Mouse (Mus musculus): ENCODE results near the gene Fdxacb1. TPM values are rescaled to one million over a fixed set of nuclear protein-coding genes. Genes with fewer than 3 reads are reported as not detected.

The Fdxacb1 gene
- polyA plus RNA-seq, 1 experiment from 2014 or later = 7.9 TPM

DNA sequence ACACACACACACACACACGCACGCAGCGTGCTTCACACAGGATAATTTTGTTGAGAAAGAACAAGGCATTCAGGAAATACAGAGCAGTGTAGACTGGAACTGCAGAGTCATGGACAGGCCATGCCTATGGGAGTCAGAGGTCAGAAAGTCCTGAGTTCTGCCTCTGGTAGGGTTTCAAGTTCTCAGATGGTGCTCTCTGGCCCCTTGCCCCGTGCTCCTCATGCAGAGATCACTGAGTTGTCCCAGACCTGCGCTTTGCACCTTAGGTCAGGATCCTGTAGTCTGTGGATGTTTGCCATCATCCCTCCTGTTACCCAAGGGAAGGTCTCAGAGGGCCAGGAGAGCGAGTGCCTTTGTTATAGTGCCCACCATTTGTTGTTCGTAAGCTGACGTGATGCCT, 28.7 kb downstream of the Fdxacb1 start:
- H3K4me1 ChIP-seq (replicated peaks; ENCODE audit: insufficient read depth, low read length) = no peaks in the 10 kb centered on the region
- DNase-seq (ENCODE audit: low spot score) = no peak
- H3K27ac ChIP-seq = no peak overlapping the region
- H3K36me3 ChIP-seq (ENCODE audit: insufficient read depth, low read length) = peaks cover 12% of the 10 kb centered on the region; the same call in 1 of the 2 replicates
- H3K4me3 ChIP-seq (replicated peaks; ENCODE audit: low read depth, low read length) = no peak overlapping the region
- WGBS = 89% methylated on average over 8 of the region's 8 CpGs
- no peak for ATAC-seq (replicated peaks; ENCODE audit: low FRiP score, low read depth)
- H3K4me2 ChIP-seq (ENCODE audit: low read length) = no peak overlapping the region
- TF ChIP-seq CTCF (IDR thresholded peaks at IDR 0.05; ENCODE audit: low read depth) = no peak
- no peak overlapping the region for H3K9ac ChIP-seq (ENCODE audit: low read depth, low read length)
- H3K9me3 ChIP-seq (replicated peaks; ENCODE audit: low read length) = no peaks in the 10 kb centered on the region
- no peaks in the 10 kb centered on the region for H3K27me3 ChIP-seq (ENCODE audit: insufficient read depth, low read length)

DNA sequence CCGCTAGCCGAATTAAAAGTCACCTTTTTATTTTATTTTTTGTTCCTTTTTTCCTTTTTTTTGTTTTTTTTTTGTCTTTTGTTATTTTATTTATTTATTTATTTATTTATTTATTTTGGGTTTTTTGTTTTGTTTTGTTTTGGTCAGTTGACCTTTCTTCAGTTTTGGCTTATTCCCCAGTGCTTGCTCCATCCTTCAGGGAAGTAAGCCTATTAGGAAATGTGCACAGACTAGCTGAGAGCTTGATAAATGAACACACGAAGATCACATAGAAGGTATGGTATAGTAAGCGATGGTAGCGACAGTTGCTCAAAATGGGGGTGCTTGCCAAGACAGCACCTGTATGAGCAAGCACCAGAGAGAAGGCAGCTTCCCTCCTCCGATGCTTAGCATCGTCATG, 29.6 kb downstream of the Fdxacb1 start:
- H3K27ac ChIP-seq = no peak overlapping the region
- no peak overlapping the region for H3K4me2 ChIP-seq (ENCODE audit: low read length)
- DNase-seq (ENCODE audit: low spot score) = no peak
- peaks cover 12% of the 10 kb centered on the region for H3K36me3 ChIP-seq (ENCODE audit: insufficient read depth, low read length)
- no peak for TF ChIP-seq CTCF (IDR thresholded peaks at IDR 0.05; ENCODE audit: low read depth)
- H3K4me1 ChIP-seq (replicated peaks; ENCODE audit: insufficient read depth, low read length) = no peaks in the 10 kb centered on the region
- ATAC-seq (replicated peaks; ENCODE audit: low FRiP score, low read depth) = no peak
- H3K9me3 ChIP-seq (replicated peaks; ENCODE audit: low read length) = no peaks in the 10 kb centered on the region
- H3K27me3 ChIP-seq (ENCODE audit: insufficient read depth, low read length) = no peaks in the 10 kb centered on the region
- no peak overlapping the region for H3K9ac ChIP-seq (ENCODE audit: low read depth, low read length)
- whole genome bisulfite sequencing = 96% methylated on average over 7 of the region's 7 CpGs
- no peak overlapping the region for H3K4me3 ChIP-seq (replicated peaks; ENCODE audit: low read depth, low read length)

DNA sequence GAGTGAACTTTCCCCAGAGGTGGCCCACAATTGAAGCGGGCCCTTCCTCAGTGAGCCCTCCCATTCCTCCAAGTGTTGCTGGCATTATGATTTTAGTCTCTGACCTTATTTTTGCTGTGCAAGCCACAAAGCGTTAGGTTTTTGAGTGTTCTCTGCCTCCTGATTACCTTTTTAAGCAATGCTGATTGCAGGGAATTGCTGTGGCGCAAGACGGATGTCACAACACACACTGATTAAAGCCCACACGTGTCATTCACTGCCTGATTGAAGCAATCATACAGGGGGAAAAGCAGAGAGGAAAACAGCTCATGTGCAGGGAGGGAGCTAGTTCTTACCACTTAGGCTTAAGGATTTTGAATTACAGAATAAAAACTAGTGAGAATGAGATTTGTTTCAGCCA, 30.3 kb downstream of the Fdxacb1 start:
- Histone ChIP-seq H3K4me3 (replicated peaks; ENCODE audit: low read depth, low read length) (no peak overlapping the region), H3K4me2 (ENCODE audit: low read length) (no peak overlapping the region), H3K27me3 (ENCODE audit: insufficient read depth, low read length) (no peaks in the 10 kb centered on the region), H3K9ac (ENCODE audit: low read depth, low read length) (no peak overlapping the region), H3K4me1 (replicated peaks; ENCODE audit: insufficient read depth, low read length) (no peaks in the 10 kb centered on the region), H3K27ac (no peak overlapping the region), H3K9me3 (replicated peaks; ENCODE audit: low read length) (no peaks in the 10 kb centered on the region), H3K36me3 (ENCODE audit: insufficient read depth, low read length) (peaks cover 16% of the 10 kb centered on the region)
- WGBS = 82% methylated on average over 5 of the region's 5 CpGs
- no peak for DNase-seq (ENCODE audit: low spot score)
- no peak for TF ChIP-seq CTCF (IDR thresholded peaks at IDR 0.05; ENCODE audit: low read depth)
- ATAC-seq (replicated peaks; ENCODE audit: low FRiP score, low read depth) = no peak

DNA sequence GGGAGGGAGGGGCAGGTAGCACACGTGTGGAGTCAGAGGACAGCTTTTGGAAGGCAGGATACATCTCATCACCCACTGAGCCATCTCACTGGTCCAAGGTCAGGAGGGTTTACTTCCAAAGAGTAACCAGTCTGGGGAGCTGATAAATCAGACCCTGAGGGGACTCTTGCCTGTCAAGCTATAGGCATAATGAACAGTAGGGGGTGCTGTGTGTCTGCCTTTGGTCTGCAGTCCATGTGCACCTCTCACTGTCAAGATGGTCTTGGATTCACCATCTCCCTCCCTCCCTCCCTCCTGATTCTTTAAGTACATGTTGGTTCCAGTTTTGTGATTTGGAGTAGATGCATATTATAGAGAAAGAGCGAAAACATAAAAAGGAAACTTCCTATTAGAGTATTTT, 32.9 kb downstream of the Fdxacb1 start:
- Histone ChIP-seq H3K27me3 (ENCODE audit: insufficient read depth, low read length) (no peaks in the 10 kb centered on the region), H3K4me2 (ENCODE audit: low read length) (no peak overlapping the region), H3K27ac (no peak overlapping the region), H3K9ac (ENCODE audit: low read depth, low read length) (no peak overlapping the region), H3K36me3 (ENCODE audit: insufficient read depth, low read length) (peaks cover 28% of the 10 kb centered on the region), H3K9me3 (replicated peaks; ENCODE audit: low read length) (no peaks in the 10 kb centered on the region), H3K4me1 (replicated peaks; ENCODE audit: insufficient read depth, low read length) (no peaks in the 10 kb centered on the region), H3K4me3 (replicated peaks; ENCODE audit: low read depth, low read length) (no peak overlapping the region)
- DNase-seq (ENCODE audit: low spot score) (peak; percentile 65), ATAC-seq (replicated peaks; ENCODE audit: low FRiP score, low read depth) (0 out of 2 replicates have a peak, but pooled peaks have one; percentile 21)
- TF ChIP-seq CTCF (IDR thresholded peaks at IDR 0.05; ENCODE audit: low read depth) = peak; percentile 73
- 45% methylated on average over 2 of the region's 2 CpGs for WGBS

DNA sequence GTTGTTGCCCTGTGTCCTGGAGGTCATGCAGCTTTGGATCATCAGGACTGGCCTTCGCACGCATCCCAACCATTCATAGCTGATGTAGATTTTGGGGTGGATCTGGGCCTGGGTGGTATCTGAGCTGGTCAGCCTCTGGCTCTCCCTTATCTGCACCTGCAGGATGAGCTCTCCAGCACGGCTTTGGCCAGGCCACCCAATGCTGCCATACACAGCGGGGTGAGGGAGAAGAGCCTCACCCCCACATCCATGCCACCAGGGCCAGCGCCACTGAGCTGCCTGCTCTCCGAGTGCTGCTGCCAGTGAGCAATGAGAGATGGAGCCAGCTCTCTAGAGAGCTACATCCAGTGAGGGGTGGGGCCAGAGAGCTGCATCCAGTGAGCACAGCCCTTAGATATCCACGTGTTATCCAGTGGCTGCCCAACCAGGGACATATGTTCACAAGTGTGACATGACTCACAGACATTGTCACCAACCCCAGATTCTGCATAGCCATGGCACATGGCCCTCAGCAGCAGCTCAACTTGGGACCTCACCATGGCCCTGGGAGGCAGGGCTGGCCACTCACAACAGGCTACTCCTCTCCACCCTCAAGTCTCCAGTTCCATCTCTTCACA, 35.1 kb downstream of the Fdxacb1 start:
- DNase-seq (ENCODE audit: low spot score) (no peak), ATAC-seq (replicated peaks; ENCODE audit: low FRiP score, low read depth) (no peak)
- Histone ChIP-seq H3K27me3 (ENCODE audit: insufficient read depth, low read length) (no peaks in the 10 kb centered on the region), H3K4me1 (replicated peaks; ENCODE audit: insufficient read depth, low read length) (no peaks in the 10 kb centered on the region), H3K36me3 (ENCODE audit: insufficient read depth, low read length) (peaks cover 34% of the 10 kb centered on the region), H3K4me2 (ENCODE audit: low read length) (no peak overlapping the region), H3K9me3 (replicated peaks; ENCODE audit: low read length) (no peaks in the 10 kb centered on the region), H3K4me3 (replicated peaks; ENCODE audit: low read depth, low read length) (no peak overlapping the region), H3K9ac (ENCODE audit: low read depth, low read length) (no peak overlapping the region), H3K27ac (no peak overlapping the region)
- 87% methylated on average over 7 of the region's 7 CpGs for WGBS
- TF ChIP-seq CTCF (IDR thresholded peaks at IDR 0.05; ENCODE audit: low read depth) = no peak

DNA sequence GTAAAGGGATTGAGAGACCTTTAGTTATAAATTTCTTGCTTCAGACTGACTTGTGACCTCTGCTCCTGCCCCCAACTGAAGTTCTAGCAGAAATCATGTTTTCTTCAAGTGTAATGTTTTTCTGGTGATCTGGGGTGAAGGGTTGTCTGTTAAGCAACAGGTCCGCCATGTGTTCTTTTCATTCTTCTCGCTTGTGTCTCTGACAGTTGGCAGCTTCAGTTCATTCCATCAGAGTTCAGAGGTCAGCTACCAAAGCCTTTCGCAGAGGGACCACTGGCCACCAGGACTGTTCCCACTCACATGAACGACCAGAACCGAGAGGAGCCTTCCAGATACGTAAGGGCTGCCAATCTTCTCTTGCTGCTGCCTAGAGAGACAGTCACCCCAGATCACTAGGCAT, 40.4 kb downstream of the Fdxacb1 start:
- Histone ChIP-seq H3K36me3 (ENCODE audit: insufficient read depth, low read length) (peaks cover 34% of the 10 kb centered on the region), H3K4me1 (replicated peaks; ENCODE audit: insufficient read depth, low read length) (no peaks in the 10 kb centered on the region), H3K9ac (ENCODE audit: low read depth, low read length) (no peak overlapping the region), H3K27me3 (ENCODE audit: insufficient read depth, low read length) (no peaks in the 10 kb centered on the region), H3K4me3 (replicated peaks; ENCODE audit: low read depth, low read length) (no peak overlapping the region), H3K9me3 (replicated peaks; ENCODE audit: low read length) (no peaks in the 10 kb centered on the region), H3K4me2 (ENCODE audit: low read length) (no peak overlapping the region), H3K27ac (no peak overlapping the region)
- no peak for TF ChIP-seq CTCF (IDR thresholded peaks at IDR 0.05; ENCODE audit: low read depth)
- DNase-seq (ENCODE audit: low spot score) (no peak), ATAC-seq (replicated peaks; ENCODE audit: low FRiP score, low read depth) (no peak)
- 70% methylated on average over 6 of the region's 6 CpGs for WGBS

DNA sequence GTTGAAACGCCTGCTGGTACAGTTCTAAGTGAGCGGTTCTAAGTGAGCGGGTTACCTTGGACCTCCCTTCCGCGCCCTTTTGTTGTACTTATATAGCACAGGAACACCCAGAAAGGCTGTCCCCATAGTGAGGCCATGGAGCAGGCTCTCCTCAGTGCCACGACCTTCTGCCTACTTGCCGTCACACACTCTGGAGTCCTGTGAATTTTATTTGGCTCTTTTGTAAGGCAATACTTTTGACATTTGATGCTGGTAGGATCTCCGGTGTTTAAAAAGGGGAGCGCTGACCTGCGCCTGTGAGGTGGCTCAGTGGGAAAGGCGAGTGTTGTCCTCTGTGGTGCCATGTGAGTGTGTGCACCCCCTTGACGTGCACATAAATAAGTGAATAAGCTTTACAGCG, 41.1 kb downstream of the Fdxacb1 start:
- Histone ChIP-seq H3K9ac (ENCODE audit: low read depth, low read length) (no peak overlapping the region), H3K27ac (no peak overlapping the region), H3K9me3 (replicated peaks; ENCODE audit: low read length) (no peaks in the 10 kb centered on the region), H3K27me3 (ENCODE audit: insufficient read depth, low read length) (no peaks in the 10 kb centered on the region), H3K4me1 (replicated peaks; ENCODE audit: insufficient read depth, low read length) (no peaks in the 10 kb centered on the region), H3K4me3 (replicated peaks; ENCODE audit: low read depth, low read length) (no peak overlapping the region), H3K36me3 (ENCODE audit: insufficient read depth, low read length) (peaks cover 36% of the 10 kb centered on the region), H3K4me2 (ENCODE audit: low read length) (no peak overlapping the region)
- DNase-seq (ENCODE audit: low spot score) (peak; percentile 14), ATAC-seq (replicated peaks; ENCODE audit: low FRiP score, low read depth) (no peak)
- no peak for TF ChIP-seq CTCF (IDR thresholded peaks at IDR 0.05; ENCODE audit: low read depth)
- 65% methylated on average over 13 of the region's 13 CpGs for WGBS
